Mouse (Mus musculus): ENCODE results near the gene Braf.

DNA sequence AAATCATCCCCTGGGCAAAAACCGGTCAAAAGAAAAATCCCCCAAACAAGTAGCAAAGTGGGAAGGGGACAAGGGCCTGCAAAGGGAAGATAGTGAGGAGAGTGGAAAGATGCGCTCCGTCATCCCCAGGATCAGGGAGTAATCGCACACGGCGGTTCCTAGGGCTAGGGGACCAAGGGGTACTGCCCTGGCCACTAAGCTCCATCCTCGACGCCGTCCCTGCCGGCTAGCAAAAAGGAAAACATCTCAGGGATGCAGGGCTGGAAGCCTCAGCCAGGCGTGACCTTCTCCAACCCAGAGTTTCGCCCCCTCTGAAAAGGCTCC is 759 bp downstream of the Braf start:
- TF ChIP-seq GATA1 (IDR thresholded peaks at IDR 0.05; ENCODE audit: borderline replicate concordance, low read length) (no peak), CTCF (IDR thresholded peaks at IDR 0.05; ENCODE audit: low read depth, low read length) (no peak), POLR2AphosphoS5 (IDR thresholded peaks at IDR 0.05; ENCODE audit: insufficient replicate concordance, low read depth, low read length) (no peak), TAL1 (conservative IDR thresholded peaks at IDR 0.05; ENCODE audit: low read depth, low read length) (no peak)

Measured in G1E (cell line).